Mouse (Mus musculus): Measurements from ENCODE around the gene Sec14l2. TPM values are rescaled to one million over a fixed set of nuclear protein-coding genes. Genes with fewer than 3 reads are reported as not detected.

Gene Sec14l2
- 41.8 and 43.0 TPM in 2 replicates for polyA plus RNA-seq (2012; rRNA removed)

GRCm38 (mm10) chr11:4122742-4123579, at the start of gene Sec14l2:
TSS of gene Sec14l2 (minus strand) at chr11:4123415.
- DNase-seq (ENCODE audit: extremely low spot score in 1 of 2, low spot score in 1 of 2) = no peak

GRCm38 (mm10) chr11:4166467-4167090, 43.4 kb upstream of the Sec14l2 start:
- no peak for DNase-seq (ENCODE audit: extremely low spot score in 1 of 2, low spot score in 1 of 2)

- DNase-seq (ENCODE audit: extremely low spot score in 1 of 2, low spot score in 1 of 2) = no peak
These were observed 41.5 kb upstream of the Sec14l2 start for GRCm38 (mm10) chr11:4164701-4165100.

- no peak for DNase-seq (ENCODE audit: extremely low spot score in 1 of 2, low spot score in 1 of 2)
These were observed 37.7 kb upstream of the Sec14l2 start for GRCm38 (mm10) chr11:4160758-4161480.

GRCm38 (mm10) chr11:4159808-4160708, 36.8 kb upstream of the Sec14l2 start, which contains the start of the genes Ccdc157 and Sf3a1:
TSS of gene Ccdc157 (minus strand) at chr11:4160293.
TSS of gene Sf3a1 (plus strand) at chr11:4160350.
- DNase-seq (ENCODE audit: extremely low spot score in 1 of 2, low spot score in 1 of 2) = peak; percentile 86 to 95

GRCm38 (mm10) chr11:4158676-4159075, 35.5 kb upstream of the Sec14l2 start:
- DNase-seq (ENCODE audit: extremely low spot score in 1 of 2, low spot score in 1 of 2) = no peak

GRCm38 (mm10) chr11:4155641-4156040, 32.4 kb upstream of the Sec14l2 start:
- peak in 1 of 2 experiments; percentile 33 for DNase-seq (ENCODE audit: extremely low spot score in 1 of 2, low spot score in 1 of 2)

GRCm38 (mm10) chr11:4153694-4154093, 30.5 kb upstream of the Sec14l2 start:
- DNase-seq (ENCODE audit: extremely low spot score in 1 of 2, low spot score in 1 of 2) = no peak

- no peak for DNase-seq (ENCODE audit: extremely low spot score in 1 of 2, low spot score in 1 of 2)
These were observed 26.7 kb upstream of the Sec14l2 start for GRCm38 (mm10) chr11:4149886-4150285.

GRCm38 (mm10) chr11:4148536-4149156, 25.4 kb upstream of the Sec14l2 start:
- no peak for DNase-seq (ENCODE audit: extremely low spot score in 1 of 2, low spot score in 1 of 2)

- DNase-seq (ENCODE audit: extremely low spot score in 1 of 2, low spot score in 1 of 2) = no peak
These were observed 24.9 kb upstream of the Sec14l2 start for GRCm38 (mm10) chr11:4148120-4148519.

- no peak for DNase-seq (ENCODE audit: extremely low spot score in 1 of 2, low spot score in 1 of 2)
These were observed 23.9 kb upstream of the Sec14l2 start for GRCm38 (mm10) chr11:4147098-4147497.

GRCm38 (mm10) chr11:4146381-4146780, 23.2 kb upstream of the Sec14l2 start:
- DNase-seq (ENCODE audit: extremely low spot score in 1 of 2, low spot score in 1 of 2) = no peak

GRCm38 (mm10) chr11:4143281-4144062, 20.3 kb upstream of the Sec14l2 start:
- DNase-seq (ENCODE audit: extremely low spot score in 1 of 2, low spot score in 1 of 2) = no peak

- no peak for DNase-seq (ENCODE audit: extremely low spot score in 1 of 2, low spot score in 1 of 2)
These were observed 19.1 kb upstream of the Sec14l2 start for GRCm38 (mm10) chr11:4142352-4142751.

GRCm38 (mm10) chr11:4141505-4141904, 18.3 kb upstream of the Sec14l2 start:
- DNase-seq (ENCODE audit: extremely low spot score in 1 of 2, low spot score in 1 of 2) = no peak

- DNase-seq (ENCODE audit: extremely low spot score in 1 of 2, low spot score in 1 of 2) = no peak
These were observed 15.7 kb upstream of the Sec14l2 start for GRCm38 (mm10) chr11:4138964-4139363.

GRCm38 (mm10) chr11:4134986-4135935, 12.0 kb upstream of the Sec14l2 start, which contains the start of gene Rnf215:
TSS of gene Rnf215 (plus strand) at chr11:4135202.
- DNase-seq (ENCODE audit: extremely low spot score in 1 of 2, low spot score in 1 of 2) = peak in 1 of 2 experiments; percentile 93

Measured in frontal cortex, adult 2 months (tissue).